ENCODE assay signal across 7 mouse cellular contexts in genomic region chr3:97157958-97158599, GRCm38 (mm10). TPM values are rescaled to one million over a fixed set of nuclear protein-coding genes. Genes with fewer than 3 reads are reported as not detected.
DNase-seq lines count a peak whose midpoint lies in the region; ATAC-seq and TF ChIP-seq lines count a peak whose summit lies in the region.

No protein-coding gene starts in this region.

- H3K4me1 ChIP-seq in kidney, adult 2 months (ENCODE audit: control insufficient read depth, insufficient read depth, low read length) = peaks cover 3% of the 10 kb centered on the region; the same call in 1 of the 2 replicates
- H3K4me1 ChIP-seq in limb, embryonic 12.5 days (replicated peaks) = peaks cover 6% of the 10 kb centered on the region; the same call in 1 of the 2 replicates
- H3K4me1 ChIP-seq in midbrain, embryonic 14.5 days (ENCODE audit: control insufficient read depth, insufficient read depth, low read length) = peaks cover 8% of the 10 kb centered on the region; the same call in 1 of the 2 replicates

- no peaks in the 10 kb centered on the region for H3K27me3 ChIP-seq in kidney, adult 2 months (replicated peaks; ENCODE audit: control insufficient read depth, insufficient read depth, low read length)
- no peaks in the 10 kb centered on the region for H3K27me3 ChIP-seq in limb, embryonic 12.5 days
- H3K27me3 ChIP-seq in midbrain, embryonic 14.5 days (ENCODE audit: control insufficient read depth, insufficient read depth, low read length) = no peaks in the 10 kb centered on the region

- peak; percentile 51 for ATAC-seq in limb, embryonic 12.5 days (ENCODE audit: insufficient number of reproducible peaks, insufficient read depth, low FRiP score, low TSS enrichment, low read depth)
- ATAC-seq in midbrain, embryonic 14.5 days (ENCODE audit: low FRiP score, low TSS enrichment) = peak; percentile 59

- no peak overlapping the region for H3K27ac ChIP-seq in kidney, adult 2 months (ENCODE audit: insufficient read depth, low read depth, low read length)
- no peak overlapping the region for H3K27ac ChIP-seq in limb, embryonic 12.5 days
- peak overlapping the region; percentile 53; the same call in 1 of the 2 replicates for H3K27ac ChIP-seq in midbrain, embryonic 14.5 days (replicated peaks; ENCODE audit: low read depth, low read length)

- no peak overlapping the region; the same call in 1 of the 2 replicates for H3K9ac ChIP-seq in limb, embryonic 12.5 days (replicated peaks)
- H3K9ac ChIP-seq in midbrain, embryonic 14.5 days (replicated peaks; ENCODE audit: low read length) = peak overlapping the region; percentile 29; the same call in 1 of the 2 replicates

- H3K9me3 ChIP-seq in limb, embryonic 12.5 days = no peaks in the 10 kb centered on the region
- H3K9me3 ChIP-seq in midbrain, embryonic 14.5 days (ENCODE audit: control insufficient read depth, low read length) = no peaks in the 10 kb centered on the region

- H3K36me3 ChIP-seq in kidney, adult 2 months (ENCODE audit: control insufficient read depth, insufficient read depth, low read length) = no peaks in the 10 kb centered on the region
- H3K36me3 ChIP-seq in limb, embryonic 12.5 days = no peaks in the 10 kb centered on the region
- H3K36me3 ChIP-seq in midbrain, embryonic 14.5 days (ENCODE audit: control insufficient read depth, insufficient read depth, low read length) = no peaks in the 10 kb centered on the region

- peak; percentile 91 for DNase-seq in adrenal gland, postnatal 10 days
- DNase-seq in embryo, embryonic 11.5 days (ENCODE audit: low read depth, low spot score) = peak; percentile 58
- peak; percentile 97 for DNase-seq in heart, adult 11 months
- DNase-seq in kidney, adult 2 months = peak; percentile 87
- peak; percentile 83 for DNase-seq in midbrain, embryonic 14.5 days
- DNase-seq in spleen, postnatal 10 days (ENCODE audit: low spot score in 2 of 2) = peak; percentile 65 to 73

- TF ChIP-seq CTCF in kidney, adult 2 months (conservative IDR thresholded peaks at IDR 0.05; ENCODE audit: insufficient read depth, insufficient read length, low read depth, low read length) = no peak

- H3K4me2 ChIP-seq in limb, embryonic 12.5 days = peak overlapping the region; percentile 87
- H3K4me2 ChIP-seq in midbrain, embryonic 14.5 days (ENCODE audit: low read length) = peak overlapping the region; percentile 86

- no peak for TF ChIP-seq POLR2A in kidney, adult 2 months (IDR thresholded peaks at IDR 0.05; ENCODE audit: low read depth, low read length)

- WGBS in kidney, adult 2 months = 4% methylated on average over 17 of the region's 17 CpGs
- WGBS in limb, embryonic 12.5 days = 1% methylated on average over 17 of the region's 17 CpGs
- 1% methylated on average over 17 of the region's 17 CpGs for WGBS in midbrain, embryonic 14.5 days

- H3K4me3 ChIP-seq in kidney, adult 2 months (ENCODE audit: insufficient read depth, low read depth, low read length) = peak overlapping the region; percentile 48
- H3K4me3 ChIP-seq in limb, embryonic 12.5 days (replicated peaks) = peak overlapping the region; percentile 83
- H3K4me3 ChIP-seq in midbrain, embryonic 14.5 days (replicated peaks; ENCODE audit: low read depth, low read length) = peak overlapping the region; percentile 65

RNA-seq across cellular contexts. Expression of gene Acp6, which starts 0.5 kb away (rescaled TPM):
- total RNA-seq in adrenal gland, postnatal 10 days (2021) = 10 to 100 TPM; 39.2 to 45.9 TPM
- polyA plus RNA-seq in kidney, adult 2 months (2012; rRNA removed) = 67.8 and 74.2 TPM in 2 replicates
- 36.0 and 37.6 TPM in 2 replicates for polyA plus RNA-seq in limb, embryonic 12.5 days (2016; fragmentation: Nextera tagmentation; extraction: Ambion mirVana)
- 11.4 and 11.7 TPM in 2 replicates for polyA plus RNA-seq in midbrain, embryonic 14.5 days (2014; fragmentation: Nextera tagmentation; extraction: Ambion mirVana)
